Mouse (Mus musculus): ENCODE data around the gene Mllt10. TPM values are rescaled to one million over a fixed set of nuclear protein-coding genes. Genes with fewer than 3 reads are reported as not detected.
"Not testable (repeated sequence)": the region's sequence is repeated elsewhere in the genome, so short reads cannot be mapped to it uniquely, and the experiment has no call there.

The Mllt10 gene
- total and polyA plus RNA-seq, 3 experiments = 20.6 to 32.8 (median 32.5) TPM

DNA sequence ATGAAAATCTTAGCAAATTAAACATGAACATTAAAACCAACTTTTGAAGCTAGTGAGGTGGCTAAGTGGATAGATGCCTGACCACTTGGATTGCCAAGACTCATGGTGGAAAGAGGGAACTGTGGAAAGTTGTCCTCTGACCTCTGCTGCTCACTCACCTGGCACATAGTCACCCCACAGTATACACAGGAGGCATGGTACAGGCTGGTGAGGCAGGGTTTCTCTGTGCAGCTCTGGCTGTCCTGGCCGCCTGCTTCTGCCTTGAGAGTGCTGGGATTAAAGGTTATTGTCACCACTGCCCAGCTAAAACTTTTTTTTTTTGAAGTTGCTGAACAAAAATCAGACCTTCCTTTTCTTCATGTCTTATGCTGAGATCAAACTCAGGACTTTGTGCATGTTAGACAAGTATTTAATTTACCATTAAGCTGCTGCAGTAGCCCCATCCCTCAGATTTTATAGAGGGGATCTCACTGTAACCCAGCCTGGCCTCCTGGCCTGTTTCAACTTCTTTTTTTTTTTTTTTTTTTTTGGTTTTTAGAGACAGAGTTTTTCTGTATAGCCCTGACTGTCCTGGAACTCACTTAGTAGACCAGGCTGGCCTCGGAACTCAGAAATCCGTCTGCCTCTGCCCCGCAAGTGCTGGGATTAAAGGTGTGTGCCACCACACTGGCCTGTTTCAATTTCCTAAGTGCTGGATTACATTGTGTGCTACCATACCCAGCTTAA lies 13.2 kb downstream of the Mllt10 start:
- WGBS = 98% methylated on average over 4 of the region's 4 CpGs
- no peak for DNase-seq
- H3K4me3 ChIP-seq = no peak overlapping the region
- TF ChIP-seq POLR2A (IDR thresholded peaks at IDR 0.05; ENCODE audit: insufficient read depth, low read depth, low read length) (0 out of 2 replicates have a peak, but pooled peaks have one; percentile 15), CTCF (IDR thresholded peaks at IDR 0.05) (no peak)
- peaks cover 2% of the 10 kb centered on the region for H3K4me1 ChIP-seq (ENCODE audit: control insufficient read depth, insufficient read depth, low read length)
- H3K36me3 ChIP-seq (ENCODE audit: control insufficient read depth, insufficient read depth, low read length) = peaks cover 19% of the 10 kb centered on the region
- H3K27ac ChIP-seq = no peak overlapping the region
- H3K79me2 ChIP-seq (replicated peaks; ENCODE audit: control insufficient read depth, insufficient read depth, low read length) = peaks cover 1% of the 10 kb centered on the region; the same call in 1 of the 2 replicates
- H3K27me3 ChIP-seq (ENCODE audit: control insufficient read depth, insufficient read depth, low read length) = no peaks in the 10 kb centered on the region
- no peak overlapping the region for H3K9ac ChIP-seq (ENCODE audit: low read depth, low read length)
- intact Hi-C loops (cut with DNase I) = no loop called here

DNA sequence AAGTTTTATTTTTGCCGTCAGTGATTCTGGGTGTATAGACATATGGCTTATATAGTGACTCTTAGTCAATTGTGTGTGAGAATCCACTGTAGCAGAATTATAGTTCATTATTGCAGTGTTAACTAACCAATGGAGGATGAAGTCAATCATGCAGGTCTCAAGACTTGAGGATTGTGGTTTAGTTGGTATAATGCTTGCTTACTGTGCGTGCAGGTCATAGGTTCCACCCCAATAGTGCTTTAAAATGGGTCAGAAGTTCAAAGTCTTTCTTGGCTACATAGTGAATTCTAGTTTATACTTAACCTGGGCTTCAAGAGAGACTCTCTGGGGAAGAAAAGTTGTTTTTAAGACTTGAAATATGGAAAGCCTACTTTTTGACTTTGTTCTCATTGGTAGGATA lies 16.9 kb downstream of the Mllt10 start:
- DNase-seq = no peak
- Histone ChIP-seq H3K4me1 (ENCODE audit: control insufficient read depth, insufficient read depth, low read length) (no peaks in the 10 kb centered on the region; the same call in 1 of the 2 replicates), H3K79me2 (replicated peaks; ENCODE audit: control insufficient read depth, insufficient read depth, low read length) (peaks cover 1% of the 10 kb centered on the region; the same call in 1 of the 2 replicates), H3K36me3 (ENCODE audit: control insufficient read depth, insufficient read depth, low read length) (peaks cover 14% of the 10 kb centered on the region), H3K27me3 (ENCODE audit: control insufficient read depth, insufficient read depth, low read length) (no peaks in the 10 kb centered on the region), H3K4me3 (no peak overlapping the region), H3K9ac (ENCODE audit: low read depth, low read length) (no peak overlapping the region), H3K27ac (no peak overlapping the region)
- TF ChIP-seq POLR2A (IDR thresholded peaks at IDR 0.05; ENCODE audit: insufficient read depth, low read depth, low read length) = no peak
- no peak for TF ChIP-seq EP300 (IDR thresholded peaks at IDR 0.05; ENCODE audit: insufficient read depth, low read depth, low read length)
- intact Hi-C loops (cut with DNase I) = no loop called here
- 94% methylated on average over 2 of the region's 2 CpGs for WGBS

DNA sequence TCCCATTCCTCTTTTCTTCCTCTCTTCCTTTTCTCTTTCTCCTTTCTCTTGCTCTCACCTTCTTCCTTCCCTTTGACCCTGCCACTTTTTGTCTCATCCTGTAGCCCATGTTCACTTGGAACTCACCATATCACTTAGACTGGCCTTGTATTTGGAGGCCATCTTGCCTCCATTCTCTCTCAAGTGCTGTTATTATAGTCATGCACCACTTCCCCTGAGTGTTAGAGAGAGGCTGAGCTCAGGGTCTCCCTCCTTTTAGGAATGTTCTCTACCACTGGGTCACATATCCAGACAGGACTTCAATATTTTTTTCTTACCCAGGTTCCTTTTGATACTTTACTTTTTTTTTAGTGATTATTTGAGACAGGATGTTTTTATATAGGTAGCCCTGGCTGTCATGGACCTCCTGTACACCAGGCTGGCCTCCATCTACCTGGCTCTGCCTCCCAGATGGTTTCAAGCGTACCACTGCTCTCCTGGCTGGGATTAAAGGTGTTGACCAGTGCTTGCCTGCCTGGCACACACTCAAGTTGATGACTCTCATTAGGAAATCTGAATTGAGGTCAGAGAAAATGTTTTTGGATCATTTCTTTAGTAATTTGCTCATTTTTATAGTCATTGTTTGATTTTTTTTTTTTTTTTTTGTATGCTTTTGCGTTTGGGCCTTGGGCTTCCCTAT lies 25.3 kb downstream of the Mllt10 start:
- intact Hi-C loops (cut with DNase I) = no loop called here
- 83% methylated on average over 2 of the region's 2 CpGs for WGBS
- peaks cover 11% of the 10 kb centered on the region for H3K36me3 ChIP-seq (ENCODE audit: control insufficient read depth, insufficient read depth, low read length)
- no peak overlapping the region for H3K4me3 ChIP-seq
- no peak for DNase-seq
- peaks cover 2% of the 10 kb centered on the region; the same call in 1 of the 2 replicates for H3K4me1 ChIP-seq (ENCODE audit: control insufficient read depth, insufficient read depth, low read length)
- H3K27ac ChIP-seq = no peak overlapping the region
- H3K9ac ChIP-seq (ENCODE audit: low read depth, low read length) = no peak overlapping the region
- H3K27me3 ChIP-seq (ENCODE audit: control insufficient read depth, insufficient read depth, low read length) = no peaks in the 10 kb centered on the region
- TF ChIP-seq CTCF (IDR thresholded peaks at IDR 0.05) = no peak
- H3K79me2 ChIP-seq (replicated peaks; ENCODE audit: control insufficient read depth, insufficient read depth, low read length) = peaks cover 10% of the 10 kb centered on the region

DNA sequence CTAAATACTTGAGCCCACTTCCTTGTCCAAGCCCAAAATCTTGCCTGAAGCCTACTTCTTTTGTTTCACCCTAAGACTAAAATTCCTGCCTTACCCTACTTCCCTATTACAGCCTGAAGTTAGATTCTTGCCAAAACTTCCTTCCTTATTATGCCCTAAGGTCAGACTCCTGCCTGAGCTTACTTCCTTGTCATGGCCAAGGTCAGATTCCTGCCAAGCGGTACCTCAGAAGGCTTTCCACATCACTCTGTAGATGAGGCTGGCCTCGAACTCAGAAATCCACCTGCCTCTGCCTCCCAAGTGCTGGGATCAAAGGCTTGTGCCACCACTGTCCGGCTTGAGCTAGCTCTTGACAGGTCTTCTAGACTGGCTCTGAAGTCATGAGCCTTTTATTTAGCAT lies 32.7 kb downstream of the Mllt10 start:
- WGBS = 82% methylated on average over 3 of the region's 3 CpGs
- H3K4me1 ChIP-seq (ENCODE audit: control insufficient read depth, insufficient read depth, low read length); H3K27me3 ChIP-seq (ENCODE audit: control insufficient read depth, insufficient read depth, low read length); H3K9ac ChIP-seq (ENCODE audit: low read depth, low read length); H3K79me2 ChIP-seq (replicated peaks; ENCODE audit: control insufficient read depth, insufficient read depth, low read length); H3K4me3 ChIP-seq; intact Hi-C loops (cut with DNase I); H3K36me3 ChIP-seq (ENCODE audit: control insufficient read depth, insufficient read depth, low read length); H3K27ac ChIP-seq; DNase-seq: not testable (repeated sequence)

DNA sequence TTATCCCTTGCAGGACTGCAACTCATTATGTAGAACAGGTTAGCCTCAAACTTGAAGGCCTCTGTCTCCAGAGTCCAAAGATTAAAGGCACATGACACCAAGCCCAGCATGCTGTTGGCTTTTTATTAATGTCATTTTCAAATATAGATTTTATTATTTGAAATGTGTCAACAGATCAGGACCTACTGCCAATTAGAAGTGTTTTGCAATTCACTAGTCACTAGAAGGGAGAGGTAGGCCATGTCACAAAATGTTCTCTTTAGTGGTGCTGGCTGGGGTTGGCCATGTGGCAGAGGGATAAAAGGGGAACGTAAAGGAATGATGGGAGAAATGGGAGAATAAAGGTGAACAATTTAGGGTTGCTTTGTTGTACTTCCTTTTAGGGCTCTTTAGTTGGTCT lies 38.8 kb downstream of the Mllt10 start:
- no peak overlapping the region for H3K9ac ChIP-seq (ENCODE audit: low read depth, low read length)
- no peak for DNase-seq
- H3K4me3 ChIP-seq = no peak overlapping the region
- H3K79me2 ChIP-seq (replicated peaks; ENCODE audit: control insufficient read depth, insufficient read depth, low read length) = peaks cover 2% of the 10 kb centered on the region
- intact Hi-C loops (cut with DNase I) = no loop called here
- no peak for TF ChIP-seq EP300 (IDR thresholded peaks at IDR 0.05; ENCODE audit: insufficient read depth, low read depth, low read length)
- no peak for TF ChIP-seq CTCF (IDR thresholded peaks at IDR 0.05)
- TF ChIP-seq POLR2A (IDR thresholded peaks at IDR 0.05; ENCODE audit: insufficient read depth, low read depth, low read length) = no peak
- peaks cover 12% of the 10 kb centered on the region for H3K36me3 ChIP-seq (ENCODE audit: control insufficient read depth, insufficient read depth, low read length)
- no peaks in the 10 kb centered on the region for H3K4me1 ChIP-seq (ENCODE audit: control insufficient read depth, insufficient read depth, low read length)
- 77% methylated on average over 1 of the region's 1 CpGs for WGBS
- H3K27ac ChIP-seq = no peak overlapping the region
- no peaks in the 10 kb centered on the region for H3K27me3 ChIP-seq (ENCODE audit: control insufficient read depth, insufficient read depth, low read length)

DNA sequence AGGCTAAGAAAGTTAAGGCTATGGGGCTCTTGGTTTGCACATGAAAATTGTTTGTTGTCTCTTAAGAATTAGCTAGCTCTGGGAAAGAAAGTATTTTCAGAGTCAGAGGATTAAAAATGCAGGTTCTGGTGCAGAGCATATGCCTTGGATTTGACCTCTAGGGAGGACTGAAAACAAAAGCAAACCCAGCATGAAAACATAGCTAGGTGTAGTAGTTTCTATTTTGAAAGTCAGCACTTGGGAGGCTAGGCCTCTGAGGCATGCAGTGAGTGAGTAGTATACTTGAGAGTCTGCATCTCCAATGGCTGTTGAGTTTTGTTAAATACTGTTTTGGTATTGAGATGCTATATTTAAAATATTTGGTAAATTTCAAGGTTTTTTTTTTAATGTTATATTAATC lies 39.3 kb downstream of the Mllt10 start:
- no peak for TF ChIP-seq EP300 (IDR thresholded peaks at IDR 0.05; ENCODE audit: insufficient read depth, low read depth, low read length)
- TF ChIP-seq POLR2A (IDR thresholded peaks at IDR 0.05; ENCODE audit: insufficient read depth, low read depth, low read length) = no peak
- TF ChIP-seq CTCF (IDR thresholded peaks at IDR 0.05) = no peak
- H3K27ac ChIP-seq = no peak overlapping the region
- DNase-seq = no peak

More for the DNA sequence above, 39.3 kb downstream of the Mllt10 start:
- H3K36me3 ChIP-seq (ENCODE audit: control insufficient read depth, insufficient read depth, low read length) = peaks cover 12% of the 10 kb centered on the region
- peaks cover 2% of the 10 kb centered on the region for H3K79me2 ChIP-seq (replicated peaks; ENCODE audit: control insufficient read depth, insufficient read depth, low read length)
- no peaks in the 10 kb centered on the region for H3K4me1 ChIP-seq (ENCODE audit: control insufficient read depth, insufficient read depth, low read length)
- intact Hi-C loops (cut with DNase I) = no loop called here
- H3K27me3 ChIP-seq (ENCODE audit: control insufficient read depth, insufficient read depth, low read length) = no peaks in the 10 kb centered on the region
- H3K4me3 ChIP-seq = no peak overlapping the region
- H3K9ac ChIP-seq (ENCODE audit: low read depth, low read length) = no peak overlapping the region
